Mouse (Mus musculus) 3134 (cell line): ENCODE results near the gene Stat2.
"Not testable (repeated sequence)": the region's sequence is repeated elsewhere in the genome, so short reads cannot be mapped to it uniquely, and the experiment has no call there.

Experiments used
- DNase-seq: peaks from one replicate; pipeline ENCODE4 v3.0.0-alpha.2; 2011; ENCODE audit warnings: low spot score; ENCODE audit not compliant: insufficient read length; ENCODE audit errors: extremely low read depth

The Stat2 gene

GRCm38 (mm10) chr10:128297221-128297620 lies 26.9 kb downstream of the Stat2 start:
- no peak for DNase-seq

- no peak for DNase-seq
Measured at GRCm38 (mm10) chr10:128297622-128298021, 27.3 kb downstream of the Stat2 start.

- DNase-seq, result no peak
Measured at GRCm38 (mm10) chr10:128298243-128298642, 27.9 kb downstream of the Stat2 start.

GRCm38 (mm10) chr10:128298702-128299171 lies 28.4 kb downstream of the Stat2 start, which contains the start of gene Il23a:
TSS of gene Il23a (minus strand) at chr10:128298752.
- no peak for DNase-seq

GRCm38 (mm10) chr10:128302357-128302756 lies 32.0 kb downstream of the Stat2 start:
- no peak for DNase-seq

GRCm38 (mm10) chr10:128302785-128303125 lies 32.4 kb downstream of the Stat2 start:
- no peak for DNase-seq

- peak; percentile 98 for DNase-seq
Measured at GRCm38 (mm10) chr10:128303126-128304021, 33.0 kb downstream of the Stat2 start, which contains the start of gene Pan2. TSS of gene Pan2 (plus strand) at chr10:128303335.

- DNase-seq, result peak; percentile 47
Measured at GRCm38 (mm10) chr10:128309654-128310053, 39.3 kb downstream of the Stat2 start.

GRCm38 (mm10) chr10:128310177-128310576 lies 39.8 kb downstream of the Stat2 start:
- DNase-seq, result peak; percentile 81

- no peak for DNase-seq
Measured at GRCm38 (mm10) chr10:128310902-128311301, 40.5 kb downstream of the Stat2 start.

- no peak for DNase-seq
Measured at GRCm38 (mm10) chr10:128315578-128315977, 45.2 kb downstream of the Stat2 start.

- DNase-seq, result no peak
Measured at GRCm38 (mm10) chr10:128321641-128322040, 51.3 kb downstream of the Stat2 start.

- DNase-seq, result peak; percentile 91
Measured at GRCm38 (mm10) chr10:128322141-128323108, 52.1 kb downstream of the Stat2 start, which contains the start of gene Cnpy2. TSS of gene Cnpy2 (plus strand) at chr10:128322459.

GRCm38 (mm10) chr10:128323516-128323915 lies 53.2 kb downstream of the Stat2 start:
- DNase-seq, result no peak

GRCm38 (mm10) chr10:128326825-128327224 lies 56.5 kb downstream of the Stat2 start:
- no peak for DNase-seq

GRCm38 (mm10) chr10:128327610-128328009 lies 57.3 kb downstream of the Stat2 start:
- no peak for DNase-seq

- not testable (repeated sequence) for DNase-seq
Measured at GRCm38 (mm10) chr10:128332358-128333249, 62.2 kb downstream of the Stat2 start.

- DNase-seq, result peak; percentile 28
Measured at GRCm38 (mm10) chr10:128335582-128335981, 65.2 kb downstream of the Stat2 start.

GRCm38 (mm10) chr10:128336195-128336594 lies 65.8 kb downstream of the Stat2 start:
- DNase-seq, result no peak

GRCm38 (mm10) chr10:128336597-128336996 lies 66.2 kb downstream of the Stat2 start:
- DNase-seq, result no peak
